Mouse (Mus musculus): ENCODE results near the gene Tor2a.

GRCm38 (mm10) chr2:32742173-32742531, 14.9 kb upstream of the Tor2a start:
- TF ChIP-seq CTCF (IDR thresholded peaks at IDR 0.05; ENCODE audit: borderline replicate concordance, insufficient read depth, low read depth, low read length) (no peak), POLR2A (IDR thresholded peaks at IDR 0.05; ENCODE audit: borderline replicate concordance, insufficient read depth, low read length) (peak; percentile 84)

Data from cerebellum, adult 2 months (tissue).